Mouse (Mus musculus): ENCODE results near the gene Dock7. TPM values are rescaled to one million over a fixed set of nuclear protein-coding genes. Genes with fewer than 3 reads are reported as not detected.

The Dock7 gene
- polyA plus RNA-seq, 1 experiment from 2014 or later, result 108 TPM

GRCm38 (mm10) chr4:99111670-99112069, 9.0 kb downstream of the Dock7 start:
- H3K9ac ChIP-seq (ENCODE audit: low read length), result no peak overlapping the region
- H3K36me3 ChIP-seq (ENCODE audit: control insufficient read depth, insufficient read depth, low read length), result no peaks in the 10 kb centered on the region
- no peak for DNase-seq (ENCODE audit: low spot score)
- no peak for ATAC-seq (replicated peaks; ENCODE audit: low FRiP score)
- 77% methylated on average over 3 of the region's 3 CpGs for WGBS
- no peak overlapping the region for H3K4me2 ChIP-seq (ENCODE audit: low read depth, low read length, severe bottlenecking)
- no peak overlapping the region for H3K4me3 ChIP-seq (ENCODE audit: low read depth, low read length)
- no peaks in the 10 kb centered on the region for H3K9me3 ChIP-seq (ENCODE audit: control insufficient read depth, low read length)
- no peak overlapping the region for H3K27ac ChIP-seq (ENCODE audit: low read depth, low read length)
- H3K27me3 ChIP-seq (ENCODE audit: control insufficient read depth, insufficient read depth, low read length), result no peaks in the 10 kb centered on the region
- peaks cover 3% of the 10 kb centered on the region for H3K4me1 ChIP-seq (replicated peaks; ENCODE audit: control insufficient read depth, insufficient read depth, low read length)

GRCm38 (mm10) chr4:99108817-99109216, 11.9 kb downstream of the Dock7 start:
- H3K4me1 ChIP-seq (replicated peaks; ENCODE audit: control insufficient read depth, insufficient read depth, low read length), result no peaks in the 10 kb centered on the region
- ATAC-seq (replicated peaks; ENCODE audit: low FRiP score), result no peak
- 85% methylated on average over 4 of the region's 4 CpGs for WGBS

GRCm38 (mm10) chr4:99102846-99103245, 17.9 kb downstream of the Dock7 start:
- no peak overlapping the region for H3K27ac ChIP-seq (ENCODE audit: low read depth, low read length)
- H3K27me3 ChIP-seq (ENCODE audit: control insufficient read depth, insufficient read depth, low read length), result no peaks in the 10 kb centered on the region
- H3K4me2 ChIP-seq (ENCODE audit: low read depth, low read length, severe bottlenecking), result no peak overlapping the region
- DNase-seq (ENCODE audit: low spot score), result no peak
- WGBS, result 96% methylated on average over 3 of the region's 3 CpGs
- no peaks in the 10 kb centered on the region; the same call in 1 of the 2 replicates for H3K36me3 ChIP-seq (ENCODE audit: control insufficient read depth, insufficient read depth, low read length)
- H3K9ac ChIP-seq (ENCODE audit: low read length), result no peak overlapping the region
- H3K4me3 ChIP-seq (ENCODE audit: low read depth, low read length), result no peak overlapping the region
- 0 out of 2 replicates have a peak, but pooled peaks cover 2% of the 10 kb centered on the region for H3K4me1 ChIP-seq (replicated peaks; ENCODE audit: control insufficient read depth, insufficient read depth, low read length)
- no peaks in the 10 kb centered on the region; the same call in 1 of the 2 replicates for H3K9me3 ChIP-seq (ENCODE audit: control insufficient read depth, low read length)
- no peak for ATAC-seq (replicated peaks; ENCODE audit: low FRiP score)

More at GRCm38 (mm10) chr4:99108817-99109216, 11.9 kb downstream of the Dock7 start:
- Histone ChIP-seq H3K4me2 (ENCODE audit: low read depth, low read length, severe bottlenecking) (no peak overlapping the region), H3K27ac (ENCODE audit: low read depth, low read length) (no peak overlapping the region), H3K4me3 (ENCODE audit: low read depth, low read length) (no peak overlapping the region), H3K9ac (ENCODE audit: low read length) (no peak overlapping the region), H3K9me3 (ENCODE audit: control insufficient read depth, low read length) (no peaks in the 10 kb centered on the region; the same call in 1 of the 2 replicates), H3K36me3 (ENCODE audit: control insufficient read depth, insufficient read depth, low read length) (no peaks in the 10 kb centered on the region), H3K27me3 (ENCODE audit: control insufficient read depth, insufficient read depth, low read length) (no peaks in the 10 kb centered on the region)
- DNase-seq (ENCODE audit: low spot score), result no peak

- no peak for ATAC-seq (replicated peaks; ENCODE audit: low FRiP score)
- Histone ChIP-seq H3K27me3 (ENCODE audit: control insufficient read depth, insufficient read depth, low read length) (no peaks in the 10 kb centered on the region), H3K9ac (ENCODE audit: low read length) (no peak overlapping the region), H3K27ac (ENCODE audit: low read depth, low read length) (no peak overlapping the region), H3K9me3 (ENCODE audit: control insufficient read depth, low read length) (no peaks in the 10 kb centered on the region), H3K4me2 (ENCODE audit: low read depth, low read length, severe bottlenecking) (no peak overlapping the region), H3K36me3 (ENCODE audit: control insufficient read depth, insufficient read depth, low read length) (no peaks in the 10 kb centered on the region; the same call in 1 of the 2 replicates), H3K4me3 (ENCODE audit: low read depth, low read length) (no peak overlapping the region), H3K4me1 (replicated peaks; ENCODE audit: control insufficient read depth, insufficient read depth, low read length) (0 out of 2 replicates have a peak, but pooled peaks cover 2% of the 10 kb centered on the region)
- no peak for DNase-seq (ENCODE audit: low spot score)
- WGBS, result 90% methylated on average over 7 of the region's 7 CpGs
Measured at GRCm38 (mm10) chr4:99100724-99101123, 20.0 kb downstream of the Dock7 start.

- H3K4me2 ChIP-seq (ENCODE audit: low read depth, low read length, severe bottlenecking), result no peak overlapping the region
- ATAC-seq (replicated peaks; ENCODE audit: low FRiP score), result no peak
- H3K36me3 ChIP-seq (ENCODE audit: control insufficient read depth, insufficient read depth, low read length), result no peaks in the 10 kb centered on the region; the same call in 1 of the 2 replicates
- no peak for DNase-seq (ENCODE audit: low spot score)
- WGBS, result 94% methylated on average over 3 of the region's 3 CpGs
- no peaks in the 10 kb centered on the region for H3K4me1 ChIP-seq (replicated peaks; ENCODE audit: control insufficient read depth, insufficient read depth, low read length)
- H3K27me3 ChIP-seq (ENCODE audit: control insufficient read depth, insufficient read depth, low read length), result no peaks in the 10 kb centered on the region
- no peaks in the 10 kb centered on the region for H3K9me3 ChIP-seq (ENCODE audit: control insufficient read depth, low read length)
- no peak overlapping the region for H3K27ac ChIP-seq (ENCODE audit: low read depth, low read length)
- no peak overlapping the region for H3K4me3 ChIP-seq (ENCODE audit: low read depth, low read length)
- no peak overlapping the region for H3K9ac ChIP-seq (ENCODE audit: low read length)
Measured at GRCm38 (mm10) chr4:99091777-99092176, 28.9 kb downstream of the Dock7 start.

GRCm38 (mm10) chr4:99091151-99091701, 29.5 kb downstream of the Dock7 start:
- no peaks in the 10 kb centered on the region for H3K4me1 ChIP-seq (replicated peaks; ENCODE audit: control insufficient read depth, insufficient read depth, low read length)
- no peak overlapping the region for H3K4me2 ChIP-seq (ENCODE audit: low read depth, low read length, severe bottlenecking)
- no peak overlapping the region for H3K27ac ChIP-seq (ENCODE audit: low read depth, low read length)
- no peaks in the 10 kb centered on the region for H3K27me3 ChIP-seq (ENCODE audit: control insufficient read depth, insufficient read depth, low read length)
- no peak overlapping the region for H3K9ac ChIP-seq (ENCODE audit: low read length)
- no peaks in the 10 kb centered on the region for H3K9me3 ChIP-seq (ENCODE audit: control insufficient read depth, low read length)
- ATAC-seq (replicated peaks; ENCODE audit: low FRiP score), result no peak
- 63% methylated on average over 3 of the region's 3 CpGs for WGBS
- H3K4me3 ChIP-seq (ENCODE audit: low read depth, low read length), result no peak overlapping the region
- DNase-seq (ENCODE audit: low spot score), result no peak
- H3K36me3 ChIP-seq (ENCODE audit: control insufficient read depth, insufficient read depth, low read length), result no peaks in the 10 kb centered on the region; the same call in 1 of the 2 replicates

- H3K27ac ChIP-seq (ENCODE audit: low read depth, low read length), result no peak overlapping the region
- H3K27me3 ChIP-seq (ENCODE audit: control insufficient read depth, insufficient read depth, low read length), result no peaks in the 10 kb centered on the region
- H3K4me2 ChIP-seq (ENCODE audit: low read depth, low read length, severe bottlenecking), result no peak overlapping the region
- H3K9me3 ChIP-seq (ENCODE audit: control insufficient read depth, low read length), result no peaks in the 10 kb centered on the region
- WGBS, result 94% methylated on average over 17 of the region's 17 CpGs
- ATAC-seq (replicated peaks; ENCODE audit: low FRiP score) (no peak), DNase-seq (ENCODE audit: low spot score) (no peak)
- no peak overlapping the region for H3K4me3 ChIP-seq (ENCODE audit: low read depth, low read length)
- no peaks in the 10 kb centered on the region for H3K4me1 ChIP-seq (replicated peaks; ENCODE audit: control insufficient read depth, insufficient read depth, low read length)
- H3K9ac ChIP-seq (ENCODE audit: low read length), result no peak overlapping the region
- no peaks in the 10 kb centered on the region; the same call in 1 of the 2 replicates for H3K36me3 ChIP-seq (ENCODE audit: control insufficient read depth, insufficient read depth, low read length)
Measured at GRCm38 (mm10) chr4:99087760-99088485, 32.8 kb downstream of the Dock7 start.

GRCm38 (mm10) chr4:99083862-99084261, 36.9 kb downstream of the Dock7 start:
- no peak overlapping the region for H3K9ac ChIP-seq (ENCODE audit: low read length)
- ATAC-seq (replicated peaks; ENCODE audit: low FRiP score) (no peak), DNase-seq (ENCODE audit: low spot score) (no peak)
- H3K4me1 ChIP-seq (replicated peaks; ENCODE audit: control insufficient read depth, insufficient read depth, low read length), result no peaks in the 10 kb centered on the region
- H3K9me3 ChIP-seq (ENCODE audit: control insufficient read depth, low read length), result no peaks in the 10 kb centered on the region
- WGBS, result 92% methylated on average over 3 of the region's 3 CpGs
- H3K4me2 ChIP-seq (ENCODE audit: low read depth, low read length, severe bottlenecking), result no peak overlapping the region
- no peak overlapping the region for H3K4me3 ChIP-seq (ENCODE audit: low read depth, low read length)
- H3K36me3 ChIP-seq (ENCODE audit: control insufficient read depth, insufficient read depth, low read length), result no peaks in the 10 kb centered on the region; the same call in 1 of the 2 replicates
- no peak overlapping the region for H3K27ac ChIP-seq (ENCODE audit: low read depth, low read length)
- H3K27me3 ChIP-seq (ENCODE audit: control insufficient read depth, insufficient read depth, low read length), result no peaks in the 10 kb centered on the region
